Comparison of ENCODE assay signal across 12 mouse cellular contexts in the genomic region with DNA sequence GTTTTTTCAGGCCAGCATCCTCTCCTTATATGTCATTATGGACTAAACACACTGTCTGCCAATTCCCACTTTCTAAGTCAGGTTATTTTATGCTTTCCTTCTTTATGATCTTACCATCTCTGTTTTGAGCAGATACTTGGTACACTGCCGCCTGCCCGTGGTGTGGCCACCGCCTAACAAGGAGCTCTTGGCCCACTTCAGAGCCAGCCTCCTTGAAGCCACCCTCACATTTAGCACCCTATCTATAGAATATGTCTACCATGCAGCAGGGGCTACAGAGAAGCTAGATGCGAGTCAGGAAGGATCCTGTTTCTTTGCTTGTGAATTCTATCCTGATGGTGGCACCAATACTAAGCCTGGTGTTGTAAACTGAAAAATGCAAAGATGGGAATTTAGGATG.
"Had no signal": no experiment of that assay in that cellular context is flagged by ENCODE, and none has a peak within 500 bp of the region (broad histone marks: within the 10 kb centered on the region; RNA-seq: fewer than 3 reads in every experiment).

No protein-coding gene starts in this region.

- DNase-seq: retina, postnatal 1 day; right cerebral cortex, adult 18-20 months; right cerebral cortex, postnatal 14 days; right cerebral cortex, postnatal 25 days; right cerebral cortex, postnatal 4 days; spleen, adult 18-20 months; thymus, adult 18-20 months; thymus, adult 2 months; thymus, postnatal 14 days; thymus, postnatal 25 days; thymus, postnatal 36 days; thymus, postnatal 4 days had no signal
